Mouse (Mus musculus): ENCODE measurements around the gene Prl7a1. TPM values are rescaled to one million over a fixed set of nuclear protein-coding genes. Genes with fewer than 3 reads are reported as not detected.

Gene Prl7a1
- polyA plus RNA-seq (2012; fragmentation: generic; extraction: Trizol): not detected

DNA sequence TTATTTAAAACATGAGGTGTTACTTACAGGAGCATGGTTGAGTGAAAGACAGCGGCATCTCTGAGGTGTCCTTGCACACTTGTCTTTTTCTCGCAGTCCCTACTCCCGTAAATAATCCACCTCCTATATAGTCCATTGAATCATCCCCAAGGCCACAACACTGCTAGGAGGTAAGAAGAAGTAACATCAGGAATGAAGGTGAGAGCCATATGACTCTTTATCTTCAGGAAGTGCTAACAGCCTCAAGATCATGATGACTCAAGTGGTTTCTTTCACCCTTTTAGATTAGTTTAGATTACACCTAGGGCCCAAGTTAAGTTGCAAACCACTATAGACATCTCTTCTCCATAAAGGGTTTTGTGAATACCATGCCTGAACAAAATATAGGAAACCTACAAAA lies at the start of gene Prl7a1:
Gene Prl7a1 (minus strand): TSS at position 101 of the 400 bp plus-strand sequence.
- Histone ChIP-seq H3K27me3 (ENCODE audit: control insufficient read depth, insufficient read depth, insufficient read length) (no peaks in the 10 kb centered on the region), H3K4me2 (ENCODE audit: low read depth) (no peak within 1 kb of the TSS), H3K4me3 (no peak within 1 kb of the TSS), H3K79me2 (ENCODE audit: control insufficient read depth, insufficient read depth) (no peaks in the 10 kb centered on the region), H3ac (ENCODE audit: control insufficient read depth, insufficient read length) (no peak within 1 kb of the TSS), H3K36me3 (ENCODE audit: control insufficient read depth, insufficient read depth) (no peaks in the 10 kb centered on the region)
- no peak for TF ChIP-seq E2F4 (IDR thresholded peaks at IDR 0.05; ENCODE audit: insufficient read depth)
- no peak for TF ChIP-seq TCF12 (IDR thresholded peaks at IDR 0.05; ENCODE audit: insufficient read depth, poor library complexity, severe bottlenecking)
- TF ChIP-seq TCF3 (IDR thresholded peaks at IDR 0.05; ENCODE audit: insufficient read length, low read depth): no peak
- no peak for TF ChIP-seq POLR2A (IDR thresholded peaks at IDR 0.05; ENCODE audit: insufficient read length, low read depth)
- no peak for TF ChIP-seq USF1 (IDR thresholded peaks at IDR 0.05; ENCODE audit: low read depth)
- TF ChIP-seq MYOG (IDR thresholded peaks at IDR 0.05; ENCODE audit: control insufficient read depth in 1 of 3, insufficient read depth in 1 of 3, insufficient read length in 2 of 3, low read depth in 2 of 3): no peak
- no peak for TF ChIP-seq CEBPB (IDR thresholded peaks at IDR 0.05; ENCODE audit: insufficient read depth, poor library complexity, severe bottlenecking)
- TF ChIP-seq POLR2AphosphoS2 (IDR thresholded peaks at IDR 0.05; ENCODE audit: insufficient read length, low read depth): no peak
- no peak for TF ChIP-seq SRF (IDR thresholded peaks at IDR 0.05; ENCODE audit: control insufficient read depth, insufficient read length, low read depth)
- TF ChIP-seq REST (IDR thresholded peaks at IDR 0.05; ENCODE audit: insufficient read depth, insufficient read length): no peak
- no peak for TF ChIP-seq MAX (IDR thresholded peaks at IDR 0.05; ENCODE audit: low read depth)
- no peak for TF ChIP-seq MYOD1 (IDR thresholded peaks at IDR 0.05; ENCODE audit: control insufficient read depth in 1 of 3, insufficient read length in 2 of 3, low read depth in 2 of 3)

DNA sequence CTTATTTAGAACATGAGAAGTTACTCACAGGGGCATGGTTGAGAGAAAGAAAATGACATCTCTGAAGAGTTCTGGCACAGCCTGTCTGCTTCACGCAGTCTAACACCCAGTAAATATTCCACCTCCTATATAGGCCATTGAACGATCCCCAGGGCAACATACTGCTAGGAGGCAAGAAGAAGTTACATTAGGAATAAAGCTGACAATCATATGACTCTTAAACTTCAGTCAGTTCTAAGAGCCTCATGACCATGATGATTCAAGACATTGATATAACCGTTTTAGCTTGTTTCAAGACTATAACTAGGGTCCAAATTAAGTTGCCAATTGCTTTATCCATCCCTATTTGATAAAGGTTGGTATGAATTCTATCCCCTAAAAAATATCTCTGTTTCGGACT lies 25.6 kb upstream of the Prl7a1 start, which contains the start of gene Prl7a2:
Gene Prl7a2 (minus strand): TSS at position 101 of the 400 bp plus-strand sequence.
- H3K27me3 ChIP-seq (ENCODE audit: control insufficient read depth, insufficient read depth, insufficient read length): no peaks in the 10 kb centered on the region
- no peaks in the 10 kb centered on the region for H3K79me2 ChIP-seq (ENCODE audit: control insufficient read depth, insufficient read depth)
- no peak within 1 kb of the TSS for H3K4me2 ChIP-seq (ENCODE audit: low read depth)
- H3ac ChIP-seq (ENCODE audit: control insufficient read depth, insufficient read length): no peak within 1 kb of the TSS
- H3K4me3 ChIP-seq: no peak within 1 kb of the TSS
- no peaks in the 10 kb centered on the region for H3K36me3 ChIP-seq (ENCODE audit: control insufficient read depth, insufficient read depth)
- no peak for TF ChIP-seq E2F4 (IDR thresholded peaks at IDR 0.05; ENCODE audit: insufficient read depth)
- TF ChIP-seq TCF12 (IDR thresholded peaks at IDR 0.05; ENCODE audit: insufficient read depth, poor library complexity, severe bottlenecking): no peak
- no peak for TF ChIP-seq MYOG (IDR thresholded peaks at IDR 0.05; ENCODE audit: control insufficient read depth in 1 of 3, insufficient read depth in 1 of 3, insufficient read length in 2 of 3, low read depth in 2 of 3)
- TF ChIP-seq POLR2AphosphoS2 (IDR thresholded peaks at IDR 0.05; ENCODE audit: insufficient read length, low read depth): no peak
- no peak for TF ChIP-seq REST (IDR thresholded peaks at IDR 0.05; ENCODE audit: insufficient read depth, insufficient read length)
- TF ChIP-seq MYOD1 (IDR thresholded peaks at IDR 0.05; ENCODE audit: control insufficient read depth in 1 of 3, insufficient read length in 2 of 3, low read depth in 2 of 3): no peak
- no peak for TF ChIP-seq SRF (IDR thresholded peaks at IDR 0.05; ENCODE audit: control insufficient read depth, insufficient read length, low read depth)
- no peak for TF ChIP-seq MAX (IDR thresholded peaks at IDR 0.05; ENCODE audit: low read depth)
- TF ChIP-seq TCF3 (IDR thresholded peaks at IDR 0.05; ENCODE audit: insufficient read length, low read depth): no peak
- no peak for TF ChIP-seq POLR2A (IDR thresholded peaks at IDR 0.05; ENCODE audit: insufficient read length, low read depth)
- TF ChIP-seq USF1 (IDR thresholded peaks at IDR 0.05; ENCODE audit: low read depth): no peak
- TF ChIP-seq CEBPB (IDR thresholded peaks at IDR 0.05; ENCODE audit: insufficient read depth, poor library complexity, severe bottlenecking): no peak

DNA sequence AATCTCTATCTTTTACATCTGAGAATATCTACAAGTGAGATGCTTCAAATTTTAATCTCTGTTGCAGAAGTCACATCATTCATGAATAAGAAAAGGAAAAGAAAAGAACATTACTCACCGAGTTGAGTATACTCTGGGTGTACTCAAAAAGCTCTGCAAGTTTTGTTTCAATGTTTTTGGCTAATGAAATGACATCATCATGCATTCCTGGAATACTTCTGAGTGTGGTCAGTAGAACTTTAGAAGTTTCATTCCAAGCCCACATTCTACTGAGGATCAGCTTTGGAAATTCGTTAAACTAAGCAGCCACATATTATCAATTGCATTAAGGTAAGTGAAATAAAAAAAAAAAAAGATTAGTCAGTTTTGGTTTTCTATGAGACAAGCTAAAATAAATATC lies 18.5 kb upstream of the Prl7a1 start:
- no peaks in the 10 kb centered on the region for H3K36me3 ChIP-seq (ENCODE audit: control insufficient read depth, insufficient read depth)
- no peak overlapping the region for H3K4me2 ChIP-seq (ENCODE audit: low read depth)
- H3K4me3 ChIP-seq: no peak overlapping the region
- no peak for TF ChIP-seq CEBPB (IDR thresholded peaks at IDR 0.05; ENCODE audit: insufficient read depth, poor library complexity, severe bottlenecking)
- H3K79me2 ChIP-seq (ENCODE audit: control insufficient read depth, insufficient read depth): no peaks in the 10 kb centered on the region
- H3ac ChIP-seq (ENCODE audit: control insufficient read depth, insufficient read length): no peak overlapping the region
- H3K27me3 ChIP-seq (ENCODE audit: control insufficient read depth, insufficient read depth, insufficient read length): no peaks in the 10 kb centered on the region

DNA sequence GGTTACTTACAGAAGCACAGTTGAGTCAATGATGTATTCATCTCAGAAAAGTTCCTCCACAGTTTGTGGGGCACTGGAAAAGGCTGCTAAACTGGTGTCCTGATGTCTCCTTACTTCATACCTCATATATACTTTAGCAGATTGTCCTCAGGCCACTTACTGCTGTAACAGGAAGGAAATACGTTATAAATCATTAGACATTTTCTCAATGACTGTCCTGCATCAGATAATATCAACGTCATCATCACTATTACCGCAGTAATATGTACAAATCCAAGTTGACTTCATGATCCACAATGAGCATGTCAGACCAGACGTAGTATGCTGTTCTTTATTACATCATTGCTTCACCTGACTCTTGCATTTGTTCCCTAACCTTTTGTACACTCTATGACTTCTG lies 31.8 kb downstream of the Prl7a1 start, which contains the start of gene Prl7b1:
Gene Prl7b1 (minus strand): TSS at position 101 of the 400 bp plus-strand sequence.
- Histone ChIP-seq H3K27me3 (ENCODE audit: control insufficient read depth, insufficient read depth, insufficient read length) (no peaks in the 10 kb centered on the region), H3K36me3 (ENCODE audit: control insufficient read depth, insufficient read depth) (no peaks in the 10 kb centered on the region), H3K4me3 (no peak within 1 kb of the TSS), H3K79me2 (ENCODE audit: control insufficient read depth, insufficient read depth) (no peaks in the 10 kb centered on the region), H3ac (ENCODE audit: control insufficient read depth, insufficient read length) (no peak within 1 kb of the TSS), H3K4me2 (ENCODE audit: low read depth) (no peak within 1 kb of the TSS)
- TF ChIP-seq POLR2AphosphoS2 (IDR thresholded peaks at IDR 0.05; ENCODE audit: insufficient read length, low read depth) (no peak), REST (IDR thresholded peaks at IDR 0.05; ENCODE audit: insufficient read depth, insufficient read length) (no peak), SRF (IDR thresholded peaks at IDR 0.05; ENCODE audit: control insufficient read depth, insufficient read length, low read depth) (no peak), POLR2A (IDR thresholded peaks at IDR 0.05; ENCODE audit: insufficient read length, low read depth) (no peak), MYOD1 (IDR thresholded peaks at IDR 0.05; ENCODE audit: control insufficient read depth in 1 of 3, insufficient read length in 2 of 3, low read depth in 2 of 3) (no peak), CEBPB (IDR thresholded peaks at IDR 0.05; ENCODE audit: insufficient read depth, poor library complexity, severe bottlenecking) (no peak), MYOG (IDR thresholded peaks at IDR 0.05; ENCODE audit: control insufficient read depth in 1 of 3, insufficient read depth in 1 of 3, insufficient read length in 2 of 3, low read depth in 2 of 3) (no peak), USF1 (IDR thresholded peaks at IDR 0.05; ENCODE audit: low read depth) (no peak), TCF12 (IDR thresholded peaks at IDR 0.05; ENCODE audit: insufficient read depth, poor library complexity, severe bottlenecking) (no peak), TCF3 (IDR thresholded peaks at IDR 0.05; ENCODE audit: insufficient read length, low read depth) (no peak), E2F4 (IDR thresholded peaks at IDR 0.05; ENCODE audit: insufficient read depth) (no peak)

Other genes with a start within 250 kb of the Prl7a1 start
- not detected for gene Prl8a6, start 203.8 kb downstream of the Prl7a1 start, polyA plus RNA-seq (2012; fragmentation: generic; extraction: Trizol)
- not detected for gene Prl8a8, start 129.3 kb downstream of the Prl7a1 start, polyA plus RNA-seq (2012; fragmentation: generic; extraction: Trizol)
- not detected for gene Prl8a9, start 77.9 kb downstream of the Prl7a1 start, polyA plus RNA-seq (2012; fragmentation: generic; extraction: Trizol)
- gene Prl8a1, start 60.3 kb downstream of the Prl7a1 start, polyA plus RNA-seq (2012; fragmentation: generic; extraction: Trizol): not detected
- not detected for gene Prl7b1, start 31.9 kb downstream of the Prl7a1 start, polyA plus RNA-seq (2012; fragmentation: generic; extraction: Trizol)
- not detected for gene Prl7a2, start 25.5 kb upstream of the Prl7a1 start, polyA plus RNA-seq (2012; fragmentation: generic; extraction: Trizol)
- gene Prl7d1, start 74.2 kb upstream of the Prl7a1 start, polyA plus RNA-seq (2012; fragmentation: generic; extraction: Trizol): not detected
- gene Prl7c1, start 138.3 kb upstream of the Prl7a1 start, polyA plus RNA-seq (2012; fragmentation: generic; extraction: Trizol): not detected
- gene Prl2a1, start 159.2 kb upstream of the Prl7a1 start, polyA plus RNA-seq (2012; fragmentation: generic; extraction: Trizol): not detected
- not detected for gene Prl2c1, start 206.8 kb upstream of the Prl7a1 start, polyA plus RNA-seq (2012; fragmentation: generic; extraction: Trizol)

Data from myocyte (in vitro differentiated cells).